Mouse (Mus musculus): Measurements from ENCODE around the gene Gtf2h3.
"Not testable (repeated sequence)": the region's sequence is repeated elsewhere in the genome, so short reads cannot be mapped to it uniquely, and the experiment has no call there.

GRCm38 (mm10) chr5:124635068-124635467, 56.1 kb downstream of the Gtf2h3 start:
- peak; percentile 35 for TF ChIP-seq CTCF (IDR thresholded peaks at IDR 0.05; ENCODE audit: low read depth, low read length)
- not testable (repeated sequence) for TF ChIP-seq POLR2A (IDR thresholded peaks at IDR 0.05; ENCODE audit: insufficient read depth, low read length); EP300 (IDR thresholded peaks at IDR 0.05; ENCODE audit: insufficient read depth, low read depth, low read length)

Data from ES-Bruce4 (cell line).